Mouse (Mus musculus) frontal cortex, postnatal 25 days (tissue): ENCODE data around the gene Fgfr1op2.

Experiments
- DNase-seq, 2 experiments: peaks; one replicate each; pipeline ENCODE4 v3.0.0; 2022; ENCODE audit warnings: low spot score in 2 of 2

Fgfr1op2 gene

DNA sequence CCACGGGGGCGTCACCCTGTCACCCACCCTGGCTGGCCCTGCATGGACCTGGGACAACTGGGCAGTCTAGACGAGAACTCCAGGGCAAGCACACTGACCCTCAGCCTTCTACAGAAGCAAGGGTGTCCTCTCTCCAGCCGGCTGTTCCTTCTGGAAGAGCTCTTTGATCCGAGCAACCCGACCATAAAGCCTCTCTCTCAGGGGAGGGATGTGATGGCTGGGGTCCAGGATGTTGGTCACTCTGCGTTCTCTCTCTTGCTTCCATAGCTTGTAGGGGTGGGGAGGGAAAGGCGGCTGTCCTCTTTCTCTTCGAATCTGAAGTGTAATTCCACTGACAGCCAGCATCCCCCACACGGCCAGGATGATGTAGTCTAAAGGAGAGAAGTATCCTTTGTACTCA is 26.6 kb downstream of the Fgfr1op2 start:
- no peak for DNase-seq

DNA sequence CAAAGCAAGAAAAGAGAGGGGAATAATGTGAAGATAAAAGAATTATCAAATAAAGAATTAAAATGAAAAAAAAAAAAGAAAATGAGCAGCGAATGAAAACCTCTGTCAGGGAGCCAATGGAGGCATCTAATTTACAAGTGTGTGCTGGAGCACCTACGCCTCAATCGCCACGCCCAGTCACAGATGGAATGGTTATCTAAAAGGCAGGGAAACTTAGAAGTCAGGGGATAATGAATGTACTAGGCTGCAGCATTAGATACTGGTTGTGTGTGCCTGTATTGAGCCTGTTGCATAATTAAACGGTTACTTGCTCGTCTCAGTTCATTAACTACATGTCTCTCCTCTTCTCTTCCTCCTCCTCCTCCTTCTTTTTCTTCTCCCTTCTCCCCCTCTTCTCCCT is 34.4 kb downstream of the Fgfr1op2 start:
- no peak for DNase-seq

DNA sequence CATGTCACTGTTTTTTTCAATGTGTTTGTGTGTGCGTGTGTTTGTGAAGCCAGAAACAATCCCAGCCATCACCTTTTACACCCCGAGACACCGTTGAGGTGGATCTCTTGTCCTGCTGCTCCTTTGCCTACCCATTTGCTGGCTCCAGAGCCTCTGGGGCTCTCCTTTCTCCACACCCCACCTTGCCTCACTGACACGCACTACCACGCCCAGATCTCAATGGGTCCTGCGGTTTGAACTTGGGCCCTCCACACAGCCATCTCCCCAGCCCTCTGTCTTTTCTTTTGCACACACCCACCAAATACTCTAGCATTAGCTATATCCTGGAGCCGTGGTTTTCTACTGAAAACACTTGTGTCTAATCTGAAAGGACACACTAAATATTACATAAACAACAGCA is 34.9 kb downstream of the Fgfr1op2 start:
- DNase-seq, result no peak

DNA sequence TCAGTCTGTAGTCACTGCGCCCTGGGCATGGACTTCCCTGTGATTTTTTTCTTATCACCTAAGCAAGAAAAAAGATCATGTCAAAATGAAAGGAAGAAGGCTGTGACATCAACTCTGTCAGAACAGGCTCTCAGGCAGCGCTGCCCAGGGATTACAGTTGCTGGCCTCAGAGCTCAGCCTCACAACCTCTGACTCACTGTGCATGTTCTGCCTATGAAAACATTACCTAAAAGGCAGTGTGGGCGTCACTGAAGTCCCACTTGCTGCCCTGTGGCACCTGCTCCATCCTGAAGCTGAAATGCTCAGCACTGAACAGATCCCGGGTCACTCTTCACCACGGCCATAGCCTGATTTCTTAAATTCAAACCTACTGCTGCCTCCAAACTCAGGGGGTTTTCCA is 35.7 kb downstream of the Fgfr1op2 start:
- no peak for DNase-seq

DNA sequence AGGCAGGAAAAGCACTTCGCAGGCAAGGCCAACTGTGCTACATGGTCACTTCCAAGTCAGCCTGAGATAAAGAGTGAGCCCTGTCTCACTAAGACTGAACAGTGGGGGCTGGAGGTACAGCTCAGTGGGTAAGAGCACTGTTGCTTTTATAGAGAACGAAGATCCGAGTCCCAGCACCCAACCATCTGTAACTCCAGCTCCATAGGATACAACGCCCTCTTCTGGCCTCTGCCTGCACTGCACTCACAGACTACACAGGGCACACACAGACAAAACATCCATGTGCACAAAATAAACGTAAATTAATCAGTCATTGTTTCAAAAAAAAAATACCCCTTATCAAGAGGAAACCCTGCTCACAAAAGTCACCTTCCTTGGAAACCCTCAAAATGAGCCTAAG is 36.9 kb downstream of the Fgfr1op2 start:
- DNase-seq, result no peak

DNA sequence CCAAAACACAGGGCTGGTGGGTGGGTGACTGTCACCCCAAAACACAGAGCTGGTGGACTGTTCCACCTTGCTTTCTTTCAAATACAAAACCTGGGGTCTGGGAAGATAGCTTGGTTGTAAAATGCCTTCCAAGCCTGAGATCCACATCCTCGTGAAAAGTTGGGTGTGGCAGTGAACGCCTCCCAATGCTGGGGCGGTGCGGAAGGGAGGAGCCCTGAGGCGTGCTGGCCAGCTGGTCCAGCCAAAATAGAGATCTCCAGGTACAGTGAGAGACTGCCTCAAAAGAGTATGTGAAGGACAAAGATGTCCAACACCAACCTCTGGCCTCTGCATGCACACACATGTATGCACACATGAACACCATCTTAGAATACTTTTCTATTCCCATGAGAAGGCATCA is 37.5 kb downstream of the Fgfr1op2 start:
- no peak for DNase-seq

DNA sequence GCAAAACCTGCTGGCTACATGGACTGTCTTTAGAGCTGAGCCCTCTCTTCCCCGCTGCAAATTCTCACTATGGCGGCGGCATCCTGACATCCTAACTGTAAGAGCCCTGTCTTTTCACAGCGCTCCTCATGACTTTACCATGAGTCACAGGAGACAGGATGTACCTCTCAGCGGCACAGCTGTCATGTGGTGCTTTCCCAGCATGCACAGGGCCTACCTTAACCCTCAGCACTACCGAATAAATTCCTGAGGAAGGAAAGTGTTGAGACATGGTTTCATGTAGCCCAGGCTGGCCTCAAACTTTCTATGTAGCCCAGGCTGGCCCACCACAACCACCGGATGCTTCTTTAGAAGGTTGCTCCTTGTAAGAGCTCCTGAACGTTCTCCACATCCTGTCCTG is 38.9 kb downstream of the Fgfr1op2 start:
- DNase-seq, result no peak

DNA sequence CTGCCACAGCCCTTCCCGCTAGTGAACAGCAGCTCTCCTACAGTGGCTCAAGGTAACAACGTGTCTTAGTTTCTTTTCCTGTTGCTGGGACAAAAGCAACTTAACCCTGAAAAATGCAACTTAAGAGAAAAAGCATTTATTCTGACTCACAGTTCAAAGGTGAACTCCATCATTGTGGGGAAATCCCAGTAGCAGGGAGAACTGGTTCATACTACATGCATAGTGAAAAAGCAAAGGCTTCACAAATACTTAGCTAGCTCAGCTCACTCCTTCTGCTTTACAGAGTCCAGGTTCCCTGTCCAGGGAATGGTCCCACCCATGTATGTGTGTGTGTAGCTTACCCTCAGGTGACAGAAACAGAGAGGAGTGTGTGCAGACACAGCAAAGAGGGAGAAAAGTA is 39.7 kb downstream of the Fgfr1op2 start:
- DNase-seq, result no peak

DNA sequence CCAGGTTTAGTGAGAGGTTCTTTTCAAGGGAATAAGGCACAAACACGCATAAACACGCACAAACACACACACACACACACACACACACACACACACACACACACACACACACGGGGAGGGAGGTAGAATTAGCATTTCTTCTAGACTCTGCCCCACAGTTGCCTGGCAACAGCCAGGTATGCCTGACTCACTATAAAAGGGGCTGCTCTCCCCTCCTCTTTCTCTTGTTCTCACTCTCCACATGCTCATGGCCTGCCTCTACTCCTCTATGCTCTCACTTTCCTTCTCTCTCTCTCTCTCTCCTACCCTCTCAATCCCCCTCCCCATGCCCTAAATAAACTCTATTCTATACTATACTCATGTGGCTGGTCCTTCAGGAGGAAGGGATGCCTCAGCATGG is 51.1 kb downstream of the Fgfr1op2 start:
- DNase-seq, result no peak

DNA sequence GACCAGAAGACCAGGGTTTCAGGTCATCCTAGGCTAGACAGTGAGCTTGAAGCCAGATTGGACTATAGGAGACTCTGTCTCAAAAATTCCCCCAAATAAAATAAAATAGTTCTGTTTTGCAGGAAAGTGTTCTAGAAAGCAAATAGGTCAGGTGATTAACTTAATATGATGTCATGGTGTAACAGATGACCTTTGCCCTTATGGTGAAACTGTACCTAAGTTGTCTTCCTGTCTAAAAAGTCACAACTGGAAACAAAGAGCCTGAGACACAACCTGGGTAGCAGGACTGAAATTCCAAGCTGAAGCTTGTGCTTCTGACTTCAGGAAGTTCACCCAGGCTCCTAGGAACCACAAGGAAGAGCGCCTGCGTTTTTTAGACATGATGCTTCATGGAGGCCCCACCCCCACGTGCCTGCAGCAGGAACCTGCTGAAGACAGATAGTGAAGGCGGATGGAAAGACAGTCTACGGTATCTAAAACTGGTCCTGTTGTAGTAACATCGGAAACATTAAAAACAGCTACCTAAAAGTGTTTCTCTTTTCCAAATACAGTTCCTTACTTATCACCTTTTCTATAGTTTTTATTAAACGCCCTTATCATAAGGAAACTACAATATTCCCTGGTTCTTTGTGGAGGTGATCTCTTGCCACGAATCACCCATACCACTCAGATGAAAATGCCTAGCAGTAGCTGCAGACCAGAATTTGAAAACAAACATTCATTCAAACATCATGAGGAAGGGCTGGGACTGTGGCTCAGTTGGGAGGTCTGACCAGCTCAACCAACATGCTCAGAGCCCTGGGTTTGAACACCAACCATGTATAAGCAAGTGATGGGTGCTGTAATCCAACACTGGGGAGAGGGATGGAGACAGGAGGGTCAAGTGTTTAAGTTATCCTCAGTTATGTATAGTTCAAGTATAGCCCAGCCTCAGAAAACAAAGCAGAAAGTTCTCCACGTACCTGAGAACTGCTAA is 53.1 kb downstream of the Fgfr1op2 start:
- no peak for DNase-seq

DNA sequence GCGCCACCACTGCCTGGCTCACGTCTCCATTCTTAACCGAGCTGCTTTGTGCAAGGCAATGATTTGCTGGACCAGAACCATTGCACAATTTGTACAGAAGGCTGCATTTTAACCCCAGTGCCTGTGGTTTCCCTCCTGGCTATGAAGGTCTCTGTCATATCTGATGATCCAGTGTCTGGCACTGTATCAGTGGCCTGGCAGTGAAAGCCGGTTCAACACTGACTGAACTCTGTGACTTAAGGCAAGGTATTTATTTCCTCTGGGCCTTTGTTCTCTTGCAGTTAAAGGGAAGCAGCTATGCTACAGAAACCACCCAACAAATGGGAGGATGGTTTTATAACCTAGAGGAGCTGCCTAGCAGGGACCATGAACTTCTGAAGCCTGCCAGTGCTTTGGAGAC is 54.0 kb downstream of the Fgfr1op2 start:
- no peak for DNase-seq

DNA sequence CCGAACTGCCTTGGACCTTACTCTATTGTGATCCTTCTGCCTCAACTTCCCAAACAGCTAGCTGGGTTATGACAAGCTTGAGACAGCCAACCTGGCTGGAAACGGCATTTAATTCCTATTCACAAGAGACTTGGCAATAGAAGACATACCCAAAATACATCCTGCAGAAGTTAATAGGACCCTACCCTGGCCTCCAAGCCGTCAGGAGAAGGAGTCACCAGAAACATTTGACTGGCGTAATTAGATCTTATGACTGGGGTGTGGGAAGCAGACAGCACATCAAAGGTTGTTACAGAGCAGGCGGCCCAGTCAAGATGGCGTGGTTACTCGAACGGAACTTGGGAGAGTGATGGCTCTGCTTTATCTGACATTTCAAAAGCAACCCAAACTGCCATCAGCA is 54.8 kb downstream of the Fgfr1op2 start:
- DNase-seq, result no peak

DNA sequence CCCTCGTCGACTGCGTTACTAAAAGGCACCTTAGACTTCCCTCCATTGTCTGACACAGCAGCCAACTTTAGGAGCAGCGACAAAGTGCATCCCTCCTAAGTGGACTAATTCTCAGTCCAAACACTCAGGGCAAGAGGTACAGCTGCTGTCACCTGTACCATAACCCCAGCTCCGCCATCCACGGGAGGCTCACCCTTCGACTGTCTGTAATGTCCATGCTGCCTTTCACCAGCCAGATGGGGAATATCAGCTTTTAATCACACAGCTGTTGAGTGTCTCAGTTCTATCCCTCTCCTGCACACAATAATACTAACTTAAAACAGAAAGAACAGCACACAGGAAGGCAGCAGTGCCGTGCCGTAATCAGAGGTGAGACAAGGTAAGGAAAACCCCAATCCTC is 55.4 kb downstream of the Fgfr1op2 start:
- no peak for DNase-seq

DNA sequence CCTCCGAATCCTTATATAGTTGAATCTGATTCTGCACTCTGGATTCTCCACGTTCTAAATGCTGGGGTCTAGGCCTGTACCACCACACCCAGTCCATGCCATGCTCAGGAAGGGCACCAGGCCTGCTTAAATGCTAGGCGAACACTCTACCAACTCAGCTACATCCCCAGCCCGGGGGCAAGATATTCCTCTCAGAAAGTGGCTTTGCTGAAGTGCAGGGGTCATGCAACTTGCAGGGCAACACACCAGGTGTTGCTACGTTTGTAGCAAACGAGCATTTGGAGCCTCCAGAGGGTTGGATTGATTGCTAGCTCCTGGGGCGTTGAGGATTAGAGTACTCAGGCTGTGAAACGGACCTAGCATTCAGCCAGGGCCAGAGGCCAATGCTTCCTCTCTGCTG is 56.1 kb downstream of the Fgfr1op2 start:
- no peak for DNase-seq

DNA sequence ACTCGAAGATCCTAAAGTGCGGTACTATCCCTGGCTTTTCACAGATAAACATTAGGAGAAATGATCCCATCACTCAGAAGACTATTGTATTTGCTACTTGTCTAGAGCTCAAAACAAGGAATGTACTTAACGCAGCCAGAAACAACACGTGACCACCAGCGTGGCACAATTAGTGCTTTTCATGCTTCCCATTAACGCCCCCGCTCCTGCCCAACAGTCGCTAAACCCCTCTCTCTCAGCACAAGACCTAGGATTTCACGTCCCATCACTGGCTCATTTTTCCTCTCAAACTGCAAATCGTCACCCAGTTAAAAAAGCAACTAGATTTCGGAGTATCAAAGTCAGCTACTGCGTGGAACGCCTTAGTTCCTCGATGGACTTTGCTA is 56.6 kb downstream of the Fgfr1op2 start:
- DNase-seq, result peak in 1 of 2 experiments; percentile 7

DNA sequence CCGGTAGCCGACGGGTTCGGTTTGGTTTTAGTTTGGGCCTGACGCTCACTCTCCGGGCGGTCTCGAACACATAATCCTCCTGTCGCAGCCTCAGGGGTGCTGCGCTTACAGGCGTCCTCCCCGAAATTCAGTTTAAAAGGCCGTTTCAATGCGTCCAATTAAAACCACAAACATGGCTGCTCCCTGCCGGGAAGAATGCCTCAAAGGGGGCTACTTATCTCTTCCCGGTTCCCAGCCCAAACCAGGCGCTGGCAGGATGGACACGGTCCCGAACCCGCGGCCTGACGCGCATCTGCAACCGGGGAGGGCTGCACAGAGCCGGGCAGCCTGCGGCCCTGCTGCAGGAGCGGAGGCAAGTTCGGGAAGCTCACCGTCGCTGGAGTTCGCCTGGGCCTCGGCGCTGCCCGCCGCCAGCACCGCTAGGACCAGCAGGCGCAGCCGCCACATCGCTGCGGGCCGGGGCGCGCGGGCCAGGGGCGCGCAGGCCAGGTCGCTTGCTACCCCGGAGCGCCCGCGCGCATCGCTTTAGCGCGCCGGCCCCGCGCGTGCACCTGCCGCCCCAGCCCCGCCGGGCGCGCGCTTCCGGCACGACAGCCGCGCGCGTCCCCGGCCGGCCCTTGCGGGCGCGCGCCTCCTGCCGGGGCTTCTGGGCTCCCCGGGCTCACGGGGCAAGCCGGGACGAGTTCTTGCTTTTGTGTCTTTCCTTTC is 57.2 kb downstream of the Fgfr1op2 start:
- DNase-seq, result peak; percentile 44 to 53

DNA sequence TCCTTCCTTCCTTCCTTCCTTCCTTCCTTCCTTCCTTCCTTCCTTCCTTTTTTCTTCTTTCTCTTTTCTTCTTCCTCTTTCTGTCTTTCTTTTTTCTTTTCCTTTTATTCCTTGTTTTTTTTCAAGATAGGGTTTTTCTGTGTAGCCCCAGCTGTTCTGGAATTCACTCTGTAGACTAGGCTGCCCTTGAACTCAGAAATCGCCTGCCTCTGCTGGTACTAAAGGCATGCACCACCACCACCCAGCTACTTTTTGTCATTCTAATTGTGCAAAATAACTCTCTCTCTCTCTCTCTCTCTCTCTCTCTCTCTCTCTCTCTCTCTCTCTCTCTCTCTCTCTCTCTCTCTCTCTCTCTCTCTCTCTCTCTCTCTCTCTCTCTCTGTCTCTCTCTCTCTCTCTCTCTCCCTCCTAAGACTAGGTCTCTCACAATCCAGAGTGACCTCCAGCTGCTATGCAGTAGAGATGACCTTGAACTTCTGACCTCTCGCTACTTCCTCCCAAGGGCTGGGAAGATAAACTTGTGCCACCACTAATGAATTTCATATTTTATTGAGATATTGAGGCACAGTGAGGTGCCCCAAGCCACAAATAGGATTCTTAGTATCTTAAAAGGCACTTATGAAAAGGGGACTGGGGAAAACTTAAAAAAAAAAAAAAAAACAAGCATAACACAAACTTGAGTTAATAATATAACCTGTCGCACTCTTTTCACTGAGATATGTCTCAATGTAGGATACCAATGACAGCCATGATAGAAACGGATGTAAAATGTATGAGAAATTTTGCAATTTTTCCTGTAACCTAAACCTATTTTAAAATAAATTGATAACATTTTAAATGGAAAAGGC is 58.0 kb downstream of the Fgfr1op2 start:
- no peak for DNase-seq

DNA sequence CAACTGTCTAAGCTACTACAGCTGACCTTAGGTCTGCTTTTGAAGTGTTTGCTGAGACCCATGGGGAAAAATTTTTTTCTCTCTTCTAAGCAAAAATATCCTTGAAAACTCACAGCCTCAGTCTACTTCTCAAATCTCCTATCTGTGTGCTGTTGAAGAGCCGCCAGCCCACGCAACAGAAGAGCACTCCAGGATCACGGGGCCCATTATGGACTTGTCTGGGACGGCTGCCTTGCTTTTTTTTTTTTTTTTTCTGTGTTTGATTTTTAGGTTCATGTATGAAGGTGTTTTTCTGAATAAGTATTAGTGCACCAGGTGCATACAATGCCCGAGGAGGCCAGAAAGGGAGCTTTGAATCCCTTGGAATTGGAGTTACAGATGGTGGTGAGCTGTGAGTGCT is 59.5 kb downstream of the Fgfr1op2 start:
- no peak for DNase-seq

DNA sequence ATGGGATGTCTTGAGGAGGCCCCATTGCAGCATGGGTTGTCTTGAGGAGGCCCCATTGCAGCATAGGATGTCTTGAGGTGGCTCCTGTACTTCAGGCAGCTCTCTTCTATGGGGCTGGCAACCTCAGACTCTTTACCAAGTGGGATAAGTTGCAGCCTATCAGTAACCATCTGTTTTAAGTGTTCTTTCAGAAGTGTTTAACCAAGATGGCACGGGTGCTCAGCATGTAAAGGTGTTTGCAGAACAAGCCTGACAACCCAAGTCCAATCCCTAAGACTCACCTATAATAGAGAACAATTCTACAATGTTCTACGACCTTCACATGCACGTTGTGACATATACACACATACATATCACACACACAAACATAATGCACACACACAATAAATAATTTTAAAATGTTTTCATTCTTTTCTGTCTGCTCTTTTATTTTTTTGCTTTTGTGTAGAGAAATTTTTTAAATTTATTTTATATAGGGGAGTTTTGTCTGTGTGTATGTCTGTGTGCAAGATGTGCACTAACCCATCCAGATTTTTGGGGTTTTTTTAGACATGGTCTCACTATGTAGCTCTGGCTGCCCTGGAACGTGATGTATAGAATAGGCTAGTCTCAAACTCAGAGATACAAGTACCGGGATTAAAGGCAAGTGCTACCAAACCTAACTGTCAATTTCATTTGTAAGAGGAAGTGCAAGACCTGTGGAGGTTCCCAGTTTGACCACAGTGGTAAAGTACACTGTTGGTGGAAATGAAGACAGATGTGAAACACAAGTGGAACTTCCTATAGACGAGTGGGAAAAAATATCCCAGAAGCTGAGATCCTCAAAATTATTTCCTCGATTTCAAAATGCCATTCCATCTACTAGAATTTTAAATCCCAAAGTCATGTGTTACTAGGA is 63.3 kb downstream of the Fgfr1op2 start:
- DNase-seq, result no peak

DNA sequence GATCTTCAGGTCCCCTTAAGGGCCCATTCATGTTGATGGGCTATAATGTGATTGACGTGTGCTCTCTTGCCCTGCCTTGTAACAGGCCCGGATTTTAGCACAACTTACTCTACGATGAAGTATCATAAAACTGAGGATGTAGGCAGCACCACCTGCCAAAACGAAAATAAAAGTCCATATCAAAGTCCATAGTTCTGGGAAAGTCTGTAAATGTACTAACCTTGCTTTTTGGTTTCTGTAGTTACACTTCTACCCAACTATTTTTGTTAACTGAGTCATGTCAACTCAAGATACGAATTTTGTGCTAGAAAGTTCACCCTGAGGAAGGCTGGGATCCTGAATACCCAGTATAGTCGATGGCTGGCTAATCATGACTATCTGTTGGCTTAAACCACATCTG is 64.0 kb downstream of the Fgfr1op2 start:
- DNase-seq, result no peak

DNA sequence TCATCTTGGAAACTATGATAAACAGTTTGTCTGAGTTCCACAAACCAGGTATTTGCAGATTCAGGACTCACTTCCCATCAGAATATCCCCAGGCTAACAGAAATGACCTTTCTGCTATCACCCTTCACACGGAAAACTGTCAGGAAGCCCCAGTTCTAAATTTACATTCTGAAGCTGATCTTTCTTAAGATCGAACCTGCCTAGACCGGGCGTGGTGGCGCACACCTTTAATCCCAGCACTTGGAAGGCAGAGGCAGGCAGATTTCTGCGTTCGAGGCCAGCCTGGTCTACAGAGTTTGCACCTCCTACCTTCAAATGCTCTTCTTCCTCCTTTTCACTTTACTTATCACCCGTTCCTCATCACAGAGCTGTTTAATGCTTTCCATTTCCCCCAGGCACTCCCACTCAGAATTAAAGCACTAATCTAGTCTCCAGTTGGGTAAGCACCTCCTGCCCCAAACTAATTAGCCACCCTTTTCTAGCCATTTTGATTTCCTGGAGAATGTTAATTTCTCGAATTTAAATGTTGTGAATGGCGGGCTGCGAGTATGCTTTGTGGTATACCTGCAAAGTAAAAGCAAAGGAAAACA is 64.7 kb downstream of the Fgfr1op2 start:
- DNase-seq, result no peak
